Mouse (Mus musculus) CH12.LX (cell line): Measurements from ENCODE around the gene Cachd1. TPM values are rescaled to one million over a fixed set of nuclear protein-coding genes. Genes with fewer than 3 reads are reported as not detected.

Experiments used
- DNase-seq: peaks from one replicate; pipeline ENCODE4 v3.0.0-alpha.2; 2013; ENCODE audit errors: extremely low read depth
- H3K27ac ChIP-seq: 2 replicates; pipeline ENCODE4 v1.5.1; 2012; ENCODE audit warnings: low read depth, mild to moderate bottlenecking, control low read depth, moderate library complexity; ENCODE audit not compliant: insufficient read depth
- H3K27me3 ChIP-seq: replicated peaks from 2 replicates; pipeline ENCODE3; 2012; ENCODE audit warnings: inconsistent platforms
- H3K36me3 ChIP-seq, 2 experiments: replicated peaks in 1 of 2; 2 replicates each; pipeline versions ENCODE3 to v1.6.1; 2012; ENCODE audit warnings: inconsistent platforms in 1 of 2, low read length in 1 of 2, mild to moderate bottlenecking in 1 of 2, mixed read lengths in 1 of 2, moderate library complexity in 1 of 2; ENCODE audit not compliant: control insufficient read depth in 1 of 2, insufficient read depth in 1 of 2
- H3K4me1 ChIP-seq, 2 experiments: 2 replicates each; pipeline ENCODE4 v1.6.1; 2012; ENCODE audit warnings: inconsistent platforms in 1 of 2, moderate library complexity in 1 of 2; ENCODE audit not compliant: insufficient read depth in 2 of 2, control insufficient read depth in 1 of 2
- H3K4me2 ChIP-seq: 2 replicates; pipeline ENCODE4 v1.6.1; 2012; ENCODE audit warnings: low read depth, mild to moderate bottlenecking, control low read depth; ENCODE audit not compliant: poor library complexity, insufficient read depth, severe bottlenecking
- H3K4me3 ChIP-seq, 3 experiments: fragments of 150-350 bp in 1 of 3; sonication (generic) in 1 of 3; replicated peaks in 1 of 3; 2 replicates each; pipeline versions ENCODE3 to v1.5.1; 2011 to 2012; ENCODE audit warnings: low read depth in 2 of 3, low read length in 2 of 3, mild to moderate bottlenecking in 2 of 3, moderate library complexity in 2 of 3, control low read depth in 1 of 3, improper control_type of control experiment in 1 of 3, inconsistent platforms in 1 of 3, mixed read lengths in 1 of 3; ENCODE audit not compliant: poor library complexity in 1 of 3
- H3K79me2 ChIP-seq: replicated peaks from 2 replicates; pipeline ENCODE4 v1.6.1; 2012; ENCODE audit warnings: mild to moderate bottlenecking, moderate library complexity; ENCODE audit not compliant: control insufficient read depth, poor library complexity, insufficient read depth, severe bottlenecking; ENCODE audit errors: extremely low read depth
- H3K9ac ChIP-seq: 2 replicates; pipeline ENCODE4 v1.6.1; 2012; ENCODE audit warnings: low read depth, mild to moderate bottlenecking, control low read depth, moderate library complexity; ENCODE audit not compliant: insufficient read depth
- H3K9me3 ChIP-seq: replicated peaks from 2 replicates; pipeline ENCODE3; 2012; ENCODE audit warnings: low read length, inconsistent platforms, mixed read lengths
- BHLHE40 ChIP-seq: IDR thresholded peaks from 2 replicates; pipeline ENCODE4 v1.6.1; 2011; ENCODE audit warnings: mild to moderate bottlenecking, low read depth, low read length, improper control_type of control experiment
- CHD2 ChIP-seq: IDR thresholded peaks from 2 replicates; pipeline ENCODE4 v1.6.1; 2011; ENCODE audit warnings: low read length, improper control_type of control experiment
- CTCF ChIP-seq, 2 experiments: IDR thresholded peaks in 1 of 2; conservative IDR thresholded peaks in 1 of 2; 2 replicates each; pipeline ENCODE4 v1.5.1; 2011 to 2012; ENCODE audit warnings: low read depth in 2 of 2, low read length in 2 of 2, improper control_type of control experiment in 1 of 2, inconsistent platforms in 1 of 2, mild to moderate bottlenecking in 1 of 2, moderate library complexity in 1 of 2
- E2F4 ChIP-seq: IDR thresholded peaks from 2 replicates; pipeline ENCODE4 v1.6.1; 2011; ENCODE audit warnings: low read depth, low read length, improper control_type of control experiment; ENCODE audit not compliant: insufficient replicate concordance
- ELF1 ChIP-seq: IDR thresholded peaks from 2 replicates; pipeline ENCODE4 v1.6.1; 2014; ENCODE audit warnings: low read depth, mild to moderate bottlenecking, inconsistent platforms, low read length, improper control_type of control experiment
- ETS1 ChIP-seq: conservative IDR thresholded peaks from 2 replicates; pipeline ENCODE4 v1.6.1; 2012; ENCODE audit warnings: low read depth, mild to moderate bottlenecking, inconsistent platforms, low read length, improper control_type of control experiment, moderate library complexity
- GABPA ChIP-seq: IDR thresholded peaks from 2 replicates; pipeline ENCODE4 v1.6.1; 2012; ENCODE audit warnings: low read depth, low read length, improper control_type of control experiment, inconsistent platforms; ENCODE audit not compliant: insufficient replicate concordance
- IRF4 ChIP-seq: IDR thresholded peaks from 2 replicates; pipeline ENCODE4 v1.6.1; 2014; ENCODE audit warnings: low read depth, mild to moderate bottlenecking, inconsistent platforms, low read length, improper control_type of control experiment
- JUN ChIP-seq: IDR thresholded peaks from 2 replicates; pipeline ENCODE4 v1.6.1; 2011; ENCODE audit warnings: low read depth, mild to moderate bottlenecking, low read length, improper control_type of control experiment, moderate library complexity; ENCODE audit not compliant: insufficient read depth
- JUND ChIP-seq: conservative IDR thresholded peaks from 2 replicates; pipeline ENCODE4 v1.6.1; 2011; ENCODE audit warnings: low read depth, low read length, improper control_type of control experiment
- KAT2A ChIP-seq: IDR thresholded peaks from 2 replicates; pipeline ENCODE4 v1.6.1; 2012; ENCODE audit warnings: low read length, improper control_type of control experiment, inconsistent platforms; ENCODE audit not compliant: insufficient replicate concordance
- MAFK ChIP-seq: IDR thresholded peaks from 2 replicates; pipeline ENCODE4 v1.6.1; 2011; ENCODE audit warnings: low read length, improper control_type of control experiment; ENCODE audit not compliant: insufficient replicate concordance
- MEF2A ChIP-seq: IDR thresholded peaks from 2 replicates; pipeline ENCODE4 v1.6.1; 2014; ENCODE audit warnings: low read depth, mild to moderate bottlenecking, inconsistent platforms, low read length, improper control_type of control experiment, borderline replicate concordance
- MXI1 ChIP-seq: IDR thresholded peaks from 2 replicates; pipeline ENCODE4 v1.6.1; 2011; ENCODE audit warnings: mild to moderate bottlenecking, low read depth, low read length, improper control_type of control experiment
- MYC ChIP-seq: IDR thresholded peaks from 2 replicates; pipeline ENCODE4 v1.6.1; 2011; ENCODE audit warnings: low read depth, mild to moderate bottlenecking, improper control_type of control experiment, low read length
- NRF1 ChIP-seq: IDR thresholded peaks from 2 replicates; pipeline ENCODE4 v1.6.1; 2014; ENCODE audit warnings: low read depth, mild to moderate bottlenecking, inconsistent platforms, low read length, improper control_type of control experiment, moderate library complexity
- PAX5 ChIP-seq: IDR thresholded peaks from 2 replicates; pipeline ENCODE4 v1.6.1; 2012; ENCODE audit warnings: low read length, inconsistent platforms, mixed read lengths
- RAD21 ChIP-seq: IDR thresholded peaks from 2 replicates; pipeline ENCODE4 v1.6.1; 2011; ENCODE audit warnings: low read depth, mild to moderate bottlenecking, low read length, improper control_type of control experiment, moderate library complexity
- RCOR1 ChIP-seq: conservative IDR thresholded peaks from 2 replicates; pipeline ENCODE4 v1.6.1; 2012; ENCODE audit warnings: low read depth, mild to moderate bottlenecking, inconsistent platforms, low read length, improper control_type of control experiment
- SMC3 ChIP-seq: IDR thresholded peaks from 2 replicates; pipeline ENCODE4 v1.6.1; 2011; ENCODE audit warnings: low read depth, low read length, improper control_type of control experiment
- TBP ChIP-seq: conservative IDR thresholded peaks from 2 replicates; pipeline ENCODE4 v1.6.1; 2011; ENCODE audit warnings: low read depth, low read length, improper control_type of control experiment
- USF2 ChIP-seq: conservative IDR thresholded peaks from 2 replicates; pipeline ENCODE4 v1.6.1; 2011; ENCODE audit warnings: low read depth, low read length, improper control_type of control experiment
- ZC3H11A ChIP-seq: IDR thresholded peaks from 2 replicates; pipeline ENCODE4 v1.6.1; 2012; ENCODE audit warnings: low read depth, mild to moderate bottlenecking, inconsistent platforms, low read length, improper control_type of control experiment
- ZKSCAN1 ChIP-seq: IDR thresholded peaks from 2 replicates; pipeline ENCODE4 v1.6.1; 2012; ENCODE audit warnings: low read depth, inconsistent platforms, low read length, improper control_type of control experiment, borderline replicate concordance
- ZMIZ1 ChIP-seq: IDR thresholded peaks from 2 replicates; pipeline ENCODE4 v1.6.1; 2012; ENCODE audit warnings: low read depth, mild to moderate bottlenecking, inconsistent platforms, low read length, improper control_type of control experiment
- ZNF384 ChIP-seq: IDR thresholded peaks from 2 replicates; pipeline ENCODE4 v1.6.1; 2012; ENCODE audit warnings: low read depth, low read length, improper control_type of control experiment, inconsistent platforms
- dilution Hi-C: fragments of 300-500 bp; cut with MboI; formaldehyde crosslinking; loops from 2 replicates; pipeline ENCODE4 v1.14.3; 2020; ENCODE audit warnings: low sequenced_read_pairs; ENCODE audit not compliant: extremely low pct_unique_long_range_greater_than_20kb, extremely low pct_ligation_motif_present
- in situ Hi-C: fragments of 300-500 bp; cut with MboI; formaldehyde crosslinking; loops from 3 replicates; pipeline ENCODE4 v1.14.3; 2019; ENCODE audit warnings: low sequenced_read_pairs, low pct_ligation_motif_present, low pct_unique_long_range_greater_than_20kb, mixed read lengths
- polyA plus RNA-seq: library from polyadenylated mRNA; unstranded; fragments of >175 nt; gene quantifications from 2 replicates; pipeline ENCODE4 v1.2.1, GENCODE M21; 2012; ENCODE audit warnings: low read depth; ENCODE audit not compliant: insufficient read length
- total RNA-seq, 2 experiments: library from RNA; depleted of rRNA; stranded (reverse); fragments of 300-350 nt in 1 of 2; fragments of >200 nt in 1 of 2; gene quantifications; 2 replicates each; pipeline ENCODE4 v1.2.3; 2012 to 2014

The Cachd1 gene
- total and polyA plus RNA-seq, 3 experiments: 0.13 to 0.24 (median 0.20) TPM

DNA sequence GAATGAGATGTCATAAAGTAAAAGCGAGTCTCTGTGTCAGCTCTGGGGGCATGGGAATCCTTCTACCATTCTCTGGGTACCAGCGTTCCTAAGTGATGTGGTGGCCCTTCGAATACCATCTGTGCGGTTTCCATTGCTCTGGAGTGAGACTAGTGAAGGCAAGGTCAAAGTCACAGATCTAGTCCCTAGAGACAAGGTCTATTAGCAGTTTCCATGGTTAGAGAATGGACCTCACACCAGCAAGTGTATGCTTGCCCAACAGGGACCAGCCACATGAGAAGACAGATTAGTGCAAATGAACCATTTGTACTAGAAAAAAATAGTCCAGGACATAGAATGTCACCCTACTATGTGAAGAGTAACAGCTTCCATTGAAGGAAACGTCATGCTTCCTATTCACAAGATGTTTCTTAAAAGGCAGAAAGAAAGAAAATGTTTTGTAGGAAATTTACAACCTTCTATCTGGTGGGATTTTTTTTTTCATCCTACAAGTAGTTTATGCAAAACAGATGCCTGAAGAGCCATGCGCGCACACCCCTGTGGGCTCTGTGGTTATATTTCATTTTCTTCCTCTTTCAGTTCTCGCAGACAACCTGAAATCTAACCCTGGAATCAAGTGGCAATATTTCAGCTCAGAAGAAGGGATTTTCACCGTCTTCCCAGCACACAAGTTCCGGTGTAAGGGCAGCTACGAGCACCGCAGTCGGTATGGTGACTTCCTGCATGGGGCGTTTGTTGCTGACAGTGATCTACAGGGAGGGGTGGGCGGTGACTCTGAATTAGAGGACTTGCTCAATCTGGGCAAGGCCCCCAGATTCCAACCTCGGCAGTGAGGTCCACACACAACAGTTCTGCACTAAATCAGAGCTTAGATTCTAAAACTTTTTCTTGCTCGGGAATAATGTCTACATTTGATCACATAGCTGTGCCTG is 172.3 kb downstream of the Cachd1 start:
- peaks cover 8% of the 10 kb centered on the region for H3K9me3 ChIP-seq
- in situ Hi-C loops: no loop called here

DNA sequence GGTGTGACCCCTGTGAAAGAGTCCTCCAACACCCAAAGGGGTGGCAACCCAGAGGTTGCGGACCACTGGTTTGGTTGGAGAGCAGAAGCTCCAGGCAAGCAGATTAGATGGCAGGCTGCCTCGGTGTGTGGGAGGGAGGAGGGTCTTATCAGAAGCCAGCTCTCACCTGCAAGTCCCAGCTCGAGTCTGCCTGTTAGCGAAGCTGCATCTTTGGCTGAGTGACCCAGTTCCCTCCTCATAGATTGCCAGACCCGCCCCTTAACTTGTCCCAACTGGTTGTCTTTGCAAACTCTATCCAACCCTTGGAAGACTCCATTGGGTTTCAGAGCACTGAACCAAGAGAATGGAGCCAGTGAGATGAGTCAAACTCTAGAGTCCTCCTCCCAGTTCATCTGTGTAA is 173.8 kb downstream of the Cachd1 start:
- DNase-seq: no peak
- H3K36me3 ChIP-seq: no peaks in the 10 kb centered on the region
- H3K9me3 ChIP-seq: peaks cover 8% of the 10 kb centered on the region
- no peak for TF ChIP-seq JUND
- TF ChIP-seq JUN: no peak
- no peak for TF ChIP-seq E2F4
- no peak for TF ChIP-seq PAX5
- no peak for TF ChIP-seq RAD21
- no peak for TF ChIP-seq ZC3H11A
- no peak for TF ChIP-seq SMC3
- TF ChIP-seq MEF2A: no peak
- no peak for TF ChIP-seq USF2
- TF ChIP-seq CHD2: no peak
- no peak for TF ChIP-seq GABPA
- TF ChIP-seq TBP: no peak
- no peak for TF ChIP-seq RCOR1
- no peak for TF ChIP-seq ZNF384
- no peak for TF ChIP-seq IRF4
- TF ChIP-seq ZMIZ1: no peak
- TF ChIP-seq NRF1: no peak
- no peak for TF ChIP-seq ETS1
- no peak for TF ChIP-seq MXI1
- no peak for TF ChIP-seq CTCF (conservative IDR thresholded peaks at IDR 0.05 in 1 of 2, IDR thresholded peaks at IDR 0.05 in 1 of 2; ENCODE audit: low read depth in 2 of 2, low read length in 2 of 2)
- TF ChIP-seq, all 38 proteins: peak for 0
- Histone ChIP-seq H3K79me2 (no peaks in the 10 kb centered on the region), H3K4me2 (no peak overlapping the region), H3K9ac (no peak overlapping the region), H3K4me3 (no peak overlapping the region), H3K27me3 (peaks cover 62% of the 10 kb centered on the region), H3K27ac (no peak overlapping the region), H3K4me1 (peaks cover 20 to 31% of the 10 kb centered on the region in 2 experiments)
- in situ Hi-C loops: no loop called here
- dilution Hi-C loops: no loop called here

More for the DNA sequence above, 172.3 kb downstream of the Cachd1 start:
- Histone ChIP-seq H3K27ac (no peak overlapping the region), H3K36me3 (no peaks in the 10 kb centered on the region), H3K4me3 (peak overlapping the region in 1 of 3 experiments; percentile 18), H3K27me3 (peaks cover 69% of the 10 kb centered on the region), H3K79me2 (no peaks in the 10 kb centered on the region), H3K4me2 (peak overlapping the region; percentile 67), H3K9ac (no peak overlapping the region), H3K4me1 (peaks cover 22 to 38% of the 10 kb centered on the region in 2 experiments)
- TF ChIP-seq BHLHE40 (peak; percentile 81), JUND (no peak), NRF1 (peak; percentile 55; the same call in 1 of the 2 replicates), MYC (no peak), ZKSCAN1 (peak; percentile 40; the same call in 1 of the 2 replicates), KAT2A (no peak), SMC3 (no peak), ELF1 (peak; percentile 38; the same call in 1 of the 2 replicates), ZC3H11A (no peak), RCOR1 (peak; percentile 72), ZNF384 (peak; percentile 90), IRF4 (peak; percentile 75), MXI1 (no peak), MAFK (0 out of 2 replicates have a peak, but pooled peaks have one; percentile 43), GABPA (no peak)
- DNase-seq: peak; percentile 78
- dilution Hi-C loops: no loop called here
